Mouse (Mus musculus): ENCODE measurements at regions not wholly inside any gene's neighbourhood (a gene's known extent, or its start where the extent isn't known, plus 50 kb on each side); places are given as distances from the start of the nearest gene placed in this dataset.

GRCm38 (mm10) chr14:45996760-45997159, 338.8 kb upstream of the Ddhd1 start:
- no peak for TF ChIP-seq POLR2A (IDR thresholded peaks at IDR 0.05; ENCODE audit: control insufficient read depth, low read depth, low read length)
- no peak for TF ChIP-seq CTCF (IDR thresholded peaks at IDR 0.05; ENCODE audit: control insufficient read depth, insufficient read depth, insufficient replicate concordance, low read depth, low read length)
